Mouse (Mus musculus) G1E (cell line): Measurements from ENCODE around the gene Ptpn22. TPM values are rescaled to one million over a fixed set of nuclear protein-coding genes. Genes with fewer than 3 reads are reported as not detected.

Experiments
- ATAC-seq: 2 replicates; pipeline ENCODE4 v1.8.0; 2016; ENCODE audit warnings: mild to moderate bottlenecking; ENCODE audit not compliant: insufficient number of reproducible peaks, poor library complexity, low FRiP score, severe bottlenecking; ENCODE audit errors: extremely low read depth
- DNase-seq: peaks from one replicate; pipeline ENCODE4 v3.0.0; 2012; ENCODE audit warnings: low spot score
- H3K27me3 ChIP-seq: 2 replicates; pipeline ENCODE4 v1.6.1; 2012; ENCODE audit warnings: mild to moderate bottlenecking, low read length, inconsistent platforms; ENCODE audit not compliant: insufficient read depth
- H3K36me3 ChIP-seq: replicated peaks from 2 replicates; pipeline ENCODE3; 2012; ENCODE audit warnings: mild to moderate bottlenecking, inconsistent platforms
- H3K4me1 ChIP-seq: 2 replicates; pipeline ENCODE4 v1.6.1; 2012; ENCODE audit warnings: low read depth, low read length, inconsistent platforms, mixed read lengths; ENCODE audit not compliant: insufficient read depth
- H3K4me3 ChIP-seq: 2 replicates; pipeline ENCODE4 v1.5.1; 2012; ENCODE audit warnings: low read depth, mild to moderate bottlenecking, inconsistent platforms, low read length, moderate library complexity, mixed read lengths
- H3K9me3 ChIP-seq: replicated peaks from 2 replicates; pipeline ENCODE4 v1.6.1; 2012; ENCODE audit warnings: inconsistent platforms
- CTCF ChIP-seq: IDR thresholded peaks from 2 replicates; pipeline ENCODE4 v1.5.1; 2012; ENCODE audit warnings: low read depth, low read length, inconsistent platforms, mixed read lengths
- GATA1 ChIP-seq: IDR thresholded peaks from 2 replicates; pipeline ENCODE4 v1.6.1; 2012; ENCODE audit warnings: borderline replicate concordance, low read length, inconsistent platforms, mixed read lengths
- GATA2 ChIP-seq: IDR thresholded peaks from 2 replicates; pipeline ENCODE4 v1.6.1; 2012; ENCODE audit warnings: low read depth, low read length, inconsistent platforms, borderline replicate concordance
- POLR2AphosphoS5 ChIP-seq: IDR thresholded peaks from 2 replicates; pipeline ENCODE4 v1.6.1; 2012; ENCODE audit warnings: low read depth, low read length, inconsistent platforms; ENCODE audit not compliant: insufficient replicate concordance
- TAL1 ChIP-seq: conservative IDR thresholded peaks from 2 replicates; pipeline ENCODE4 v1.6.1; 2012; ENCODE audit warnings: low read depth, low read length, inconsistent platforms, mixed read lengths
- polyA plus RNA-seq: library from polyadenylated mRNA; stranded (reverse); fragments of >175 nt; gene quantifications from 2 replicates; pipeline ENCODE4 v1.2.3, GENCODE M21; 2012
- total RNA-seq, 2 experiments: library from RNA; stranded (forward) in 1 of 2; stranded (reverse) in 1 of 2; fragments of 200-1000 nt in 1 of 2; fragments of >200 nt in 1 of 2; fragmentation: Nextera tagmentation in 1 of 2; gene quantifications; 2 replicates each; pipeline ENCODE4 v1.2.3; 2014 to 2017

Gene Ptpn22
- total and polyA plus RNA-seq, 3 experiments, result 0.16 TPM; not detected in 2

GRCm38 (mm10) chr3:103850644-103851363 lies 8.8 kb upstream of the Ptpn22 start:
- Histone ChIP-seq H3K9me3 (no peaks in the 10 kb centered on the region), H3K36me3 (no peaks in the 10 kb centered on the region), H3K27me3 (peaks cover 7% of the 10 kb centered on the region), H3K4me3 (no peak overlapping the region), H3K4me1 (peaks cover 18% of the 10 kb centered on the region)
- TF ChIP-seq TAL1, result no peak
- TF ChIP-seq POLR2AphosphoS5, result no peak
- no peak for TF ChIP-seq GATA1
- no peak for TF ChIP-seq CTCF
- no peak for TF ChIP-seq GATA2
- ATAC-seq (no peak), DNase-seq (no peak)

GRCm38 (mm10) chr3:103851481-103851880 lies 8.1 kb upstream of the Ptpn22 start:
- DNase-seq (no peak), ATAC-seq (no peak)
- no peaks in the 10 kb centered on the region for H3K9me3 ChIP-seq
- H3K4me3 ChIP-seq, result no peak overlapping the region
- H3K4me1 ChIP-seq, result peaks cover 20% of the 10 kb centered on the region
- TF ChIP-seq GATA2, result no peak
- no peak for TF ChIP-seq TAL1
- TF ChIP-seq CTCF, result no peak
- TF ChIP-seq GATA1, result no peak
- no peak for TF ChIP-seq POLR2AphosphoS5
- H3K27me3 ChIP-seq, result peaks cover 7% of the 10 kb centered on the region
- no peaks in the 10 kb centered on the region for H3K36me3 ChIP-seq

- no peak for TF ChIP-seq POLR2AphosphoS5
- TF ChIP-seq CTCF, result no peak
- TF ChIP-seq TAL1, result no peak
- TF ChIP-seq GATA2, result no peak
- no peak for TF ChIP-seq GATA1
- DNase-seq (no peak), ATAC-seq (no peak)
- peaks cover 7% of the 10 kb centered on the region for H3K27me3 ChIP-seq
- no peaks in the 10 kb centered on the region for H3K9me3 ChIP-seq
- no peak overlapping the region for H3K4me3 ChIP-seq
- peaks cover 18% of the 10 kb centered on the region for H3K4me1 ChIP-seq
- H3K36me3 ChIP-seq, result no peaks in the 10 kb centered on the region
Measured at GRCm38 (mm10) chr3:103851882-103852281, 7.7 kb upstream of the Ptpn22 start.

GRCm38 (mm10) chr3:103852565-103853299 lies 6.9 kb upstream of the Ptpn22 start:
- Histone ChIP-seq H3K27me3 (peaks cover 7% of the 10 kb centered on the region), H3K4me3 (no peak overlapping the region), H3K4me1 (peaks cover 17% of the 10 kb centered on the region), H3K36me3 (no peaks in the 10 kb centered on the region), H3K9me3 (no peaks in the 10 kb centered on the region)
- no peak for TF ChIP-seq CTCF
- no peak for TF ChIP-seq TAL1
- TF ChIP-seq GATA1, result no peak
- no peak for TF ChIP-seq GATA2
- no peak for TF ChIP-seq POLR2AphosphoS5
- ATAC-seq (no peak), DNase-seq (no peak)

- TF ChIP-seq POLR2AphosphoS5 (no peak), GATA2 (no peak), CTCF (no peak), GATA1 (no peak), TAL1 (no peak)
Measured at GRCm38 (mm10) chr3:103853804-103854203, 5.8 kb upstream of the Ptpn22 start.

GRCm38 (mm10) chr3:103857036-103857805 lies 2.4 kb upstream of the Ptpn22 start:
- ATAC-seq (no peak), DNase-seq (no peak)
- no peaks in the 10 kb centered on the region for H3K9me3 ChIP-seq
- H3K36me3 ChIP-seq, result no peaks in the 10 kb centered on the region
- TF ChIP-seq POLR2AphosphoS5, result no peak
- TF ChIP-seq GATA2, result no peak
- TF ChIP-seq CTCF, result no peak
- no peak for TF ChIP-seq TAL1
- no peak for TF ChIP-seq GATA1
- peaks cover 8% of the 10 kb centered on the region for H3K4me1 ChIP-seq
- H3K27me3 ChIP-seq, result peaks cover 14% of the 10 kb centered on the region
- H3K4me3 ChIP-seq, result no peak overlapping the region

More at GRCm38 (mm10) chr3:103853804-103854203, 5.8 kb upstream of the Ptpn22 start:
- peaks cover 17% of the 10 kb centered on the region for H3K4me1 ChIP-seq
- H3K36me3 ChIP-seq, result no peaks in the 10 kb centered on the region
- H3K27me3 ChIP-seq, result peaks cover 7% of the 10 kb centered on the region
- H3K9me3 ChIP-seq, result no peaks in the 10 kb centered on the region
- no peak overlapping the region for H3K4me3 ChIP-seq
- ATAC-seq (no peak), DNase-seq (no peak)
